Mouse (Mus musculus) frontal cortex, adult (tissue): ENCODE measurements around the gene Spata9.

ENCODE experiments used
- ATAC-seq: cut with Nextera tagmentation; 2 replicates; pipeline ENCODE4 v1.9.2; 2017; ENCODE audit warnings: mild to moderate bottlenecking, moderate library complexity, mixed read lengths; ENCODE audit not compliant: low TSS enrichment

Gene Spata9

GRCm38 (mm10) chr13:75966850-75967249 lies at the start of gene Spata9:
Gene Spata9 (plus strand): TSS chr13:75967150.
- no peak for ATAC-seq

GRCm38 (mm10) chr13:75927951-75928350 lies 39.0 kb upstream of the Spata9 start:
- ATAC-seq, result peak; percentile 42; the same call in 1 of the 2 replicates

GRCm38 (mm10) chr13:75929071-75929470 lies 37.9 kb upstream of the Spata9 start:
- ATAC-seq, result 0 out of 2 replicates have a peak, but pooled peaks have one; percentile 4

GRCm38 (mm10) chr13:75930023-75930422 lies 36.9 kb upstream of the Spata9 start:
- ATAC-seq, result no peak

- no peak for ATAC-seq
These were observed 36.3 kb upstream of the Spata9 start for GRCm38 (mm10) chr13:75930660-75931059.

- ATAC-seq, result peak; percentile 69
These were observed 35.9 kb upstream of the Spata9 start for GRCm38 (mm10) chr13:75931073-75931472.

- ATAC-seq, result no peak
These were observed 33.7 kb upstream of the Spata9 start for GRCm38 (mm10) chr13:75933287-75933686.

- no peak for ATAC-seq
These were observed 28.1 kb upstream of the Spata9 start for GRCm38 (mm10) chr13:75938866-75939265.

GRCm38 (mm10) chr13:75940791-75941517 lies 26.0 kb upstream of the Spata9 start:
- no peak for ATAC-seq

- no peak for ATAC-seq
These were observed 25.2 kb upstream of the Spata9 start for GRCm38 (mm10) chr13:75941518-75942295.

GRCm38 (mm10) chr13:75942731-75943130 lies 24.2 kb upstream of the Spata9 start:
- ATAC-seq, result no peak

GRCm38 (mm10) chr13:75943189-75944043 lies 23.5 kb upstream of the Spata9 start, which contains the start of gene Rhobtb3:
Gene Rhobtb3 (minus strand): TSS chr13:75943925.
- ATAC-seq, result peak; percentile 77

GRCm38 (mm10) chr13:75944044-75944820 lies 22.7 kb upstream of the Spata9 start:
- no peak for ATAC-seq

GRCm38 (mm10) chr13:75950295-75950694 lies 16.7 kb upstream of the Spata9 start:
- no peak for ATAC-seq

- no peak for ATAC-seq
These were observed 11.5 kb upstream of the Spata9 start for GRCm38 (mm10) chr13:75955357-75955992.

- ATAC-seq, result no peak
These were observed 7.5 kb downstream of the Spata9 start for GRCm38 (mm10) chr13:75974481-75974880.

- no peak for ATAC-seq
These were observed 8.7 kb downstream of the Spata9 start for GRCm38 (mm10) chr13:75975629-75976028.

- no peak for ATAC-seq
These were observed 9.3 kb downstream of the Spata9 start for GRCm38 (mm10) chr13:75976218-75976617.

- ATAC-seq, result no peak
These were observed 9.7 kb downstream of the Spata9 start for GRCm38 (mm10) chr13:75976649-75977048.

- ATAC-seq, result no peak
These were observed 15.0 kb downstream of the Spata9 start for GRCm38 (mm10) chr13:75981901-75982300.

- ATAC-seq, result peak; percentile 98
These were observed 21.1 kb downstream of the Spata9 start for GRCm38 (mm10) chr13:75988096-75988495.
